Mouse (Mus musculus): ENCODE measurements around the gene St8sia1.
A peak's percentile ranks its signal among the peaks of the same experiment; 100 is the strongest.

Gene St8sia1

GRCm38 (mm10) chr6:142792241-142792968, 171.8 kb downstream of the St8sia1 start:
- DNase-seq (ENCODE audit: low read depth, low spot score) = no peak

GRCm38 (mm10) chr6:142789736-142790135, 174.5 kb downstream of the St8sia1 start:
- no peak for DNase-seq (ENCODE audit: low read depth, low spot score)

- peak; percentile 37 for DNase-seq (ENCODE audit: low read depth, low spot score)
Measured at GRCm38 (mm10) chr6:142788042-142788987, 175.9 kb downstream of the St8sia1 start.

GRCm38 (mm10) chr6:142786106-142786505, 178.1 kb downstream of the St8sia1 start:
- no peak for DNase-seq (ENCODE audit: low read depth, low spot score)

- DNase-seq (ENCODE audit: low read depth, low spot score) = no peak
Measured at GRCm38 (mm10) chr6:142785343-142785742, 178.9 kb downstream of the St8sia1 start.

DNA sequence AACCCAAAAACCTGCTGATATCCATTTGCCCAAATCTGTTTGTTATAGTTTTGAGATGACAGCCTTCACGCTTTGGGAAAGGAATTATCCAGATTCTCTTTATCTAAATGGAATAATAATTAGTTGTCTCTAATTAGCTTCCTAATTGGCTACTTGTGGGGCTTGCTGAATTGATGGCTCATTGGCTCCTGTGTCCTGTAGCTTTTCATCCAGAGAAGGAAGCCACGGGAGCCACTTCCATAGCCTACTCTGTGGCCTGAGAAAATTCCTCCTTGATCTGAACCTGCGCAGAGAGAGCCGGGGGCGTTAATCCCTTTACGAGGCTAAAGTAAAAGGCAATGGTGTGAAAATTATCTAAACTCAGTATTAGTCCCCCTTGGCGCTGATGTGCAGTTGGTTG, 183.0 kb downstream of the St8sia1 start:
- DNase-seq (ENCODE audit: low read depth, low spot score) = no peak

DNA sequence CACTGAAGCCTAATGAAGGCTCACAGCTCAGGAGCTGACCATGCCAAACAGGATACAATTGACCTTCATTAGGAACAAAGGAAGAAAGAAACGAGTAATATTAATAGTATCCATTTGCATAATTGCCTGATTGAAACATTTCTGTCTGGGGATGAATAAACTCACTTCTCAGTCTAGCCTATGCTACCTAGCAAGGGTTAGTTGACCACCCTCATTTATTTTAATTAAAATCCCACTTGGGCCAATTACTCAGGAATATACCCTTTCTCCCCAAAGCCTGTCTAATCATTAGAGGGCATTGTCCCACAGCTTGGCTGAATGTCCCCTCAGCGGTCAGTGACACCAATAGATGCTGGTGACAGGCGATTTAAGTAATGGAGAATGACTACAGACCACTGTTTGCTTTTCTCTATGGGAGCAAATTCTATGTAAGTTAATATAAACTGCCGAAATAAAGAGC, 183.6 kb downstream of the St8sia1 start:
- no peak for DNase-seq (ENCODE audit: low read depth, low spot score)

- DNase-seq (ENCODE audit: low read depth, low spot score) = no peak
Measured at GRCm38 (mm10) chr6:142779812-142780573, 184.3 kb downstream of the St8sia1 start.

DNA sequence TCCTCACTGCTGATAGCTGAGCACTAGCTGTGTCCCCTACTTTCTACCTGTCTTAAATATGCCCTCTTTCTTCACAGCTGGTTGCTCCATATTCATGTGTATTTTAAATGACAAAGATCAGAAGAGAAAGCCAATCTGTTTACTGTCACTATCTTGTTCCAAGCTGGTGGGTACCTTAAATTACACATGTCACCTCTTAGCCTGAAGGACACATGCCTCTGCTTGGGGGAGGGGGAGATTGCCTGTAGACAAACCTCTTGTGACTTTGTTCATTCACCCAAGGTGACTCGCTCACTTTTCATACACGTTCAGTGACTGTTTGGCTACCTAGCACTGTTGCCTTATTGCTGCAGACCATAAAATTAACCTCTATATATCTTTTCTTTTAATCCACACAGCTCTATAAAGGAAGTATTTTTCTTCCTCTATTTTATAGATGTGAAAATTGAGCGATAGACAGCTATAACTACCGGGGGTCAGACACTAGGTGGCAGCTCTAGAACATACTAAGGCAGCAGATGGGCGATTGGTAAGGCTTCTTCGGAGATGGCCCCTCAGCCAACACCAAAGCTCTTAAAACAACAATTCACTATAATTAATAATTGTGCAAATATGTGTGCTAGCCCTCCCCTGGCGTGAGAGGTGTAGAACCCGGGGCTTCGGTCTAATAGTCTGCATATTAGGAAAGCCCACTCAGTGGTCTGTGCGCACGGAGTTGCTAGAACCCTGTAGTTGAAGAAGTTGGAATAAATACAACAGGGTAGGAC, 185.0 kb downstream of the St8sia1 start:
- no peak for DNase-seq (ENCODE audit: low read depth, low spot score)

DNA sequence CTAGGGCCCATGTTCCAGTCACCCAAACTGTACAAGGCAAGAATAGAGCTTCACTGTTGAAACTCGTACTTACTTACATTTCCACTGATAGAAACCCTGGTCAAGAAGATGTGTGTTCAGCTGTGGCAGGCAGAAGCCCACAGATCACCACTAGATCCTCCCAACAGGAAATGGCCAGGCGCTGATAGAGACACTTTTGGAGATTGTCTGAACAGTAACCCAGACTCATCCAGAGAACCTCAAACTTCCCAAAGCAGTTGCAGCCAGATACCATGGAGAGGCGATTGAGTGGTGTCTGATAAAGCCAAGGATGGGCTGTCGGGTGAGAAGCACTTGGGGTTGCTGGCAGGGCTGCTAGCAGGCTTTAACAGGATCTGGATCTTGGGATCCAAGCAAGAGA, 187.3 kb downstream of the St8sia1 start:
- no peak for DNase-seq (ENCODE audit: low read depth, low spot score)

GRCm38 (mm10) chr6:142773566-142773965, 190.7 kb downstream of the St8sia1 start:
- DNase-seq (ENCODE audit: low read depth, low spot score) = no peak

- no peak for DNase-seq (ENCODE audit: low read depth, low spot score)
Measured at GRCm38 (mm10) chr6:142771643-142772042, 192.6 kb downstream of the St8sia1 start.
